Mouse (Mus musculus) limb, embryonic 11.5 days (tissue): ENCODE data around the gene Vldlr. TPM values are rescaled to one million over a fixed set of nuclear protein-coding genes. Genes with fewer than 3 reads are reported as not detected.

Source experiments
- polyA plus RNA-seq: library from polyadenylated mRNA; unstranded; fragments of >200 nt; fragmentation: Nextera tagmentation; extraction: Ambion mirVana; gene quantifications from 2 replicates; pipeline ENCODE4 v1.2.1, GENCODE M21; 2014

Gene Vldlr
- polyA plus RNA-seq, 1 experiment from 2014 or later: 2.4 TPM

Other genes starting within 250 kb of the Vldlr start
- gene Kcnv2, start 106.1 kb downstream of the Vldlr start, polyA plus RNA-seq: 0.09 TPM in 1 of 2 replicates, not detected in the other
- 94.6 and 103 TPM in 2 replicates for gene Pum3, start 213.3 kb downstream of the Vldlr start, polyA plus RNA-seq